Mouse (Mus musculus): Measurements from ENCODE around the gene Tpt1.

Tpt1 gene

DNA sequence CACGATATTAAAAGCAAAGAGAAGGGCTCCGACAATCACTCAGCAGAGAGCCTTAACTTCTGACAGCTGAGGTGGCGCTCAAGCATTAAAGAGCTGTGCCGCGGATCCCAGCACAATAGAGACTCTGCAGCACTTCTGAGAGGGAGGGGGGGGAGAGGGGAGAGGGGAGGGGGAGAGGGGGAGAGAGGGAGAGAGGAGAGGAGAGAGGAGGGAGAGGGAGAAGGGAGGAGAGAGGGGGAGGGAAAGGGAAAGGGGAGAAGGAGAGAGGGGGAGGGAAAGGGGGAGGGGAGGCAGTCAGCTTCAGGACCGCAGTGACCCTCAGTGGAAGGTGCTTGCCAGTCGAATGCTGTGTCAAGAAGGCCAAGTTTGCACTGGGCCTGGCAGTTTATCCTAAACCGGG is 34.1 kb downstream of the Tpt1 start:
- no peak for DNase-seq (ENCODE audit: low read depth, low spot score)
- no peaks in the 10 kb centered on the region for H3K36me3 ChIP-seq (ENCODE audit: control insufficient read depth, insufficient read depth, low read length, poor library complexity, severe bottlenecking)
- H3K27me3 ChIP-seq (ENCODE audit: control insufficient read depth, insufficient read depth, low read length, poor library complexity, severe bottlenecking) = no peaks in the 10 kb centered on the region; the same call in 1 of the 2 replicates

- Histone ChIP-seq H3K27me3 (ENCODE audit: control insufficient read depth, insufficient read depth, low read length, poor library complexity, severe bottlenecking) (no peaks in the 10 kb centered on the region), H3K36me3 (ENCODE audit: control insufficient read depth, insufficient read depth, low read length, poor library complexity, severe bottlenecking) (no peaks in the 10 kb centered on the region)
- DNase-seq (ENCODE audit: low read depth, low spot score) = no peak
Measured at GRCm38 (mm10) chr14:75881856-75882255, 37.0 kb downstream of the Tpt1 start.

DNA sequence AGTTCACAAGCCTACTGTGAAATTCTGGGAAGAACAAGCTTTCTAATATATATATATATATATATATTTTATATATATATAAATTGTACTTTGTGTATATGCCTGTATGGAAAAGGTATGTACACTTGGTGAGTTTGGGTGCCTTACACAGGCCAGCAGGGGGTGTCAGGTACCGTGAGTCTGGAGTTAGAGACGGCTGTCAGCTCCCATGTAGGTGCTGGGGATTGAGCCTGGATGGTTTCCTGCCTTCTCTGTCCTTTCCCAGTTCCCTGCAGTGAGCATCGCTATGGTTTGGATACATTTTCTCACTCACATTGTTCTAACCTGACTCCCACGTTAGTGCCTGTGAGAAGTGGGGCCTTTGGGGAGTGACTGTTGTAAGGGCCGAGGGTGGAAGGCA is 38.4 kb downstream of the Tpt1 start:
- no peak for DNase-seq (ENCODE audit: low read depth, low spot score)
- no peaks in the 10 kb centered on the region for H3K36me3 ChIP-seq (ENCODE audit: control insufficient read depth, insufficient read depth, low read length, poor library complexity, severe bottlenecking)

GRCm38 (mm10) chr14:75883873-75884272 is 39.0 kb downstream of the Tpt1 start:
- Histone ChIP-seq H3K36me3 (ENCODE audit: control insufficient read depth, insufficient read depth, low read length, poor library complexity, severe bottlenecking) (no peaks in the 10 kb centered on the region), H3K27me3 (ENCODE audit: control insufficient read depth, insufficient read depth, low read length, poor library complexity, severe bottlenecking) (no peaks in the 10 kb centered on the region)
- DNase-seq (ENCODE audit: low read depth, low spot score) = no peak

More for the DNA sequence above, 38.4 kb downstream of the Tpt1 start:
- no peaks in the 10 kb centered on the region for H3K27me3 ChIP-seq (ENCODE audit: control insufficient read depth, insufficient read depth, low read length, poor library complexity, severe bottlenecking)

- Histone ChIP-seq H3K36me3 (ENCODE audit: control insufficient read depth, insufficient read depth, low read length, poor library complexity, severe bottlenecking) (peaks cover 1% of the 10 kb centered on the region; the same call in 1 of the 2 replicates), H3K27me3 (ENCODE audit: control insufficient read depth, insufficient read depth, low read length, poor library complexity, severe bottlenecking) (no peaks in the 10 kb centered on the region)
- DNase-seq (ENCODE audit: low read depth, low spot score) = no peak
Measured at GRCm38 (mm10) chr14:75892118-75892517, 47.2 kb downstream of the Tpt1 start.

Data from splenic B cell, adult 2 months (primary cell).